Mouse (Mus musculus): Measurements from ENCODE around the gene Chpt1. TPM values are rescaled to one million over a fixed set of nuclear protein-coding genes. Genes with fewer than 3 reads are reported as not detected.

Gene Chpt1
- polyA plus RNA-seq, 1 experiment: 8.4 TPM

GRCm38 (mm10) chr10:88459502-88459992 lies 44.3 kb downstream of the Chpt1 start, which contains the start of gene Sycp3:
Sycp3 (plus strand) TSS chr10:88459569.
- H3K36me3 ChIP-seq (ENCODE audit: control insufficient read depth, insufficient read depth): no peaks in the 10 kb centered on the region
- no peak within 1 kb of the TSS for H3ac ChIP-seq (ENCODE audit: control insufficient read depth, insufficient read length, low read depth)
- H3K27me3 ChIP-seq (ENCODE audit: control insufficient read depth, insufficient read depth, insufficient read length): no peaks in the 10 kb centered on the region
- no peaks in the 10 kb centered on the region for H3K79me2 ChIP-seq (ENCODE audit: control insufficient read depth, insufficient read depth)
- no peak for TF ChIP-seq FOSL1 (IDR thresholded peaks at IDR 0.05; ENCODE audit: insufficient read depth, low read length, poor library complexity, severe bottlenecking)
- TF ChIP-seq CTCF (IDR thresholded peaks at IDR 0.05; ENCODE audit: control insufficient read depth, insufficient read depth, insufficient read length): no peak
- no peak for TF ChIP-seq MYOG (IDR thresholded peaks at IDR 0.05; ENCODE audit: control insufficient read depth, extremely low read depth, insufficient read length)
- TF ChIP-seq MAX (IDR thresholded peaks at IDR 0.05): no peak
- TF ChIP-seq USF1 (IDR thresholded peaks at IDR 0.05; ENCODE audit: low read depth): no peak
- no peak for TF ChIP-seq MYOD1 (IDR thresholded peaks at IDR 0.05; ENCODE audit: control insufficient read depth, insufficient read length, low read depth)
- no peak for TF ChIP-seq CEBPB (IDR thresholded peaks at IDR 0.05; ENCODE audit: low read depth)
- no peak within 1 kb of the TSS for H3K4me3 ChIP-seq (ENCODE audit: insufficient read depth, poor library complexity, severe bottlenecking)
- no peaks in the 10 kb centered on the region for H3K79me3 ChIP-seq (ENCODE audit: low read depth)

GRCm38 (mm10) chr10:88457816-88458215 lies 46.1 kb downstream of the Chpt1 start:
- Histone ChIP-seq H3K27me3 (ENCODE audit: control insufficient read depth, insufficient read depth, insufficient read length) (no peaks in the 10 kb centered on the region), H3K36me3 (ENCODE audit: control insufficient read depth, insufficient read depth) (no peaks in the 10 kb centered on the region), H3ac (ENCODE audit: control insufficient read depth, insufficient read length, low read depth) (no peak overlapping the region), H3K79me3 (ENCODE audit: low read depth) (no peaks in the 10 kb centered on the region), H3K79me2 (ENCODE audit: control insufficient read depth, insufficient read depth) (no peaks in the 10 kb centered on the region), H3K4me3 (ENCODE audit: insufficient read depth, poor library complexity, severe bottlenecking) (no peak overlapping the region)
- TF ChIP-seq MAX (IDR thresholded peaks at IDR 0.05): no peak
- TF ChIP-seq CTCF (IDR thresholded peaks at IDR 0.05; ENCODE audit: control insufficient read depth, insufficient read depth, insufficient read length): no peak
- TF ChIP-seq FOSL1 (IDR thresholded peaks at IDR 0.05; ENCODE audit: insufficient read depth, low read length, poor library complexity, severe bottlenecking): no peak
- TF ChIP-seq MYOG (IDR thresholded peaks at IDR 0.05; ENCODE audit: control insufficient read depth, extremely low read depth, insufficient read length): no peak
- no peak for TF ChIP-seq MYOD1 (IDR thresholded peaks at IDR 0.05; ENCODE audit: control insufficient read depth, insufficient read length, low read depth)
- no peak for TF ChIP-seq USF1 (IDR thresholded peaks at IDR 0.05; ENCODE audit: low read depth)
- TF ChIP-seq CEBPB (IDR thresholded peaks at IDR 0.05; ENCODE audit: low read depth): no peak

- H3K4me3 ChIP-seq (ENCODE audit: insufficient read depth, poor library complexity, severe bottlenecking): no peak overlapping the region
- no peaks in the 10 kb centered on the region for H3K27me3 ChIP-seq (ENCODE audit: control insufficient read depth, insufficient read depth, insufficient read length)
- TF ChIP-seq MYOG (IDR thresholded peaks at IDR 0.05; ENCODE audit: control insufficient read depth, extremely low read depth, insufficient read length): no peak
- TF ChIP-seq FOSL1 (IDR thresholded peaks at IDR 0.05; ENCODE audit: insufficient read depth, low read length, poor library complexity, severe bottlenecking): no peak
- no peaks in the 10 kb centered on the region for H3K79me2 ChIP-seq (ENCODE audit: control insufficient read depth, insufficient read depth)
- H3ac ChIP-seq (ENCODE audit: control insufficient read depth, insufficient read length, low read depth): no peak overlapping the region
- no peaks in the 10 kb centered on the region for H3K79me3 ChIP-seq (ENCODE audit: low read depth)
- no peaks in the 10 kb centered on the region for H3K36me3 ChIP-seq (ENCODE audit: control insufficient read depth, insufficient read depth)
Measured at GRCm38 (mm10) chr10:88451990-88452389, 51.9 kb downstream of the Chpt1 start.

- H3K27me3 ChIP-seq (ENCODE audit: control insufficient read depth, insufficient read depth, insufficient read length): no peaks in the 10 kb centered on the region
- H3K4me3 ChIP-seq (ENCODE audit: insufficient read depth, poor library complexity, severe bottlenecking): no peak overlapping the region
- TF ChIP-seq MYOD1 (IDR thresholded peaks at IDR 0.05; ENCODE audit: control insufficient read depth, insufficient read length, low read depth): no peak
- no peak for TF ChIP-seq USF1 (IDR thresholded peaks at IDR 0.05; ENCODE audit: low read depth)
- no peak for TF ChIP-seq MAX (IDR thresholded peaks at IDR 0.05)
Measured at GRCm38 (mm10) chr10:88451221-88451620, 52.7 kb downstream of the Chpt1 start.

GRCm38 (mm10) chr10:88441224-88441623 lies 62.6 kb downstream of the Chpt1 start:
- Histone ChIP-seq H3K79me2 (ENCODE audit: control insufficient read depth, insufficient read depth) (no peaks in the 10 kb centered on the region), H3K36me3 (ENCODE audit: control insufficient read depth, insufficient read depth) (peaks cover 46% of the 10 kb centered on the region), H3K27me3 (ENCODE audit: control insufficient read depth, insufficient read depth, insufficient read length) (no peaks in the 10 kb centered on the region), H3K79me3 (ENCODE audit: low read depth) (no peaks in the 10 kb centered on the region), H3ac (ENCODE audit: control insufficient read depth, insufficient read length, low read depth) (no peak overlapping the region), H3K4me3 (ENCODE audit: insufficient read depth, poor library complexity, severe bottlenecking) (no peak overlapping the region)
- TF ChIP-seq MYOD1 (IDR thresholded peaks at IDR 0.05; ENCODE audit: control insufficient read depth, insufficient read length, low read depth): no peak
- TF ChIP-seq USF1 (IDR thresholded peaks at IDR 0.05; ENCODE audit: low read depth): no peak
- TF ChIP-seq CTCF (IDR thresholded peaks at IDR 0.05; ENCODE audit: control insufficient read depth, insufficient read depth, insufficient read length): no peak
- no peak for TF ChIP-seq MAX (IDR thresholded peaks at IDR 0.05)
- no peak for TF ChIP-seq FOSL1 (IDR thresholded peaks at IDR 0.05; ENCODE audit: insufficient read depth, low read length, poor library complexity, severe bottlenecking)
- no peak for TF ChIP-seq MYOG (IDR thresholded peaks at IDR 0.05; ENCODE audit: control insufficient read depth, extremely low read depth, insufficient read length)
- no peak for TF ChIP-seq CEBPB (IDR thresholded peaks at IDR 0.05; ENCODE audit: low read depth)

More at GRCm38 (mm10) chr10:88451221-88451620, 52.7 kb downstream of the Chpt1 start:
- Histone ChIP-seq H3K79me2 (ENCODE audit: control insufficient read depth, insufficient read depth) (no peaks in the 10 kb centered on the region), H3ac (ENCODE audit: control insufficient read depth, insufficient read length, low read depth) (no peak overlapping the region), H3K79me3 (ENCODE audit: low read depth) (no peaks in the 10 kb centered on the region), H3K36me3 (ENCODE audit: control insufficient read depth, insufficient read depth) (peaks cover 6% of the 10 kb centered on the region)

- Histone ChIP-seq H3K79me3 (ENCODE audit: low read depth) (no peaks in the 10 kb centered on the region), H3K36me3 (ENCODE audit: control insufficient read depth, insufficient read depth) (peaks cover 49% of the 10 kb centered on the region), H3ac (ENCODE audit: control insufficient read depth, insufficient read length, low read depth) (no peak overlapping the region), H3K4me3 (ENCODE audit: insufficient read depth, poor library complexity, severe bottlenecking) (no peak overlapping the region), H3K79me2 (ENCODE audit: control insufficient read depth, insufficient read depth) (no peaks in the 10 kb centered on the region), H3K27me3 (ENCODE audit: control insufficient read depth, insufficient read depth, insufficient read length) (no peaks in the 10 kb centered on the region)
- no peak for TF ChIP-seq CEBPB (IDR thresholded peaks at IDR 0.05; ENCODE audit: low read depth)
- TF ChIP-seq FOSL1 (IDR thresholded peaks at IDR 0.05; ENCODE audit: insufficient read depth, low read length, poor library complexity, severe bottlenecking): no peak
- no peak for TF ChIP-seq MYOG (IDR thresholded peaks at IDR 0.05; ENCODE audit: control insufficient read depth, extremely low read depth, insufficient read length)
- TF ChIP-seq MYOD1 (IDR thresholded peaks at IDR 0.05; ENCODE audit: control insufficient read depth, insufficient read length, low read depth): no peak
- no peak for TF ChIP-seq USF1 (IDR thresholded peaks at IDR 0.05; ENCODE audit: low read depth)
- no peak for TF ChIP-seq CTCF (IDR thresholded peaks at IDR 0.05; ENCODE audit: control insufficient read depth, insufficient read depth, insufficient read length)
- TF ChIP-seq MAX (IDR thresholded peaks at IDR 0.05): no peak
Measured at GRCm38 (mm10) chr10:88427998-88428397, 75.9 kb downstream of the Chpt1 start.

Data from C2C12 (cell line).